Mouse (Mus musculus) ovary, adult 18-20 months (tissue): ENCODE results near the gene Tifa.
A peak's percentile ranks its signal among the peaks of the same experiment; 100 is the strongest.
"Not testable (repeated sequence)": the region's sequence is repeated elsewhere in the genome, so short reads cannot be mapped to it uniquely, and the experiment has no call there.

Source experiments
- DNase-seq: peaks from one replicate; pipeline ENCODE4 v3.0.0; 2022; ENCODE audit warnings: low spot score, mixed read lengths

The Tifa gene

DNA sequence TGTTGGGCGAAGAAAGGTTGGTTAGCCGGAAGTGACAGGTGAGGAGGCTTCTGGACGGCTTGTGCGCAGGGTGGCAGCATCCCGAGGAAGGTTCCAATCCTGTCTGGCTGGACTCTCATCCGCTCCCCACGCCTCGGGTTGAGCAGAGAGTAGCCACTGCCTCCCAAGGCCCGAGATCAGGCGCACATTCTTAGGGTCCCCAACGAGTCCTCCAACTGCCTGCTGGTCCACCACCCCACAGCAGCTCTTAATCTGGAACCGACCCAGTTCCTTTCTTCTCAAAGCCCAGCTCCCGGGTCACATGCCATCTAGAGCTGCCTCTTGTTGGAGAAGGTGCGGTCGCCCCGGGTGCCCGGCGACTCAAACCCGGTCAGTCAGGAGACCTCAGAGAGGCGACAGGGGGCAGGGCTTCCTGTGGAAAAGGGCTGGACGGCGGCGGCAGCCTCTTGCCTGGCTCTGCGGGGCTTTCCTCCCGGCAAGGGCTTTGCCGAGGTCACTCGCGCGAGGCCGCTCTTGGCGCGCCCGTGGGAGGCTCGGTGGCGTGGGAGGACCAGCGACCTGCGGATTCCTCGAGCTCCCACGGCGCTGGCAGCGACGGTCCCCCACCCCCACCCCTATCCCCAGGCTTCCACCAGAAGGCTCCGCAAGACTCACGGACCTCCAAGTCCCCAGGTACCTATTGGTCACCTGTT lies at the start of gene Tifa:
Gene Tifa (plus strand): TSS at position 306 of the 692 bp plus-strand sequence.
- DNase-seq = peak; percentile 38

DNA sequence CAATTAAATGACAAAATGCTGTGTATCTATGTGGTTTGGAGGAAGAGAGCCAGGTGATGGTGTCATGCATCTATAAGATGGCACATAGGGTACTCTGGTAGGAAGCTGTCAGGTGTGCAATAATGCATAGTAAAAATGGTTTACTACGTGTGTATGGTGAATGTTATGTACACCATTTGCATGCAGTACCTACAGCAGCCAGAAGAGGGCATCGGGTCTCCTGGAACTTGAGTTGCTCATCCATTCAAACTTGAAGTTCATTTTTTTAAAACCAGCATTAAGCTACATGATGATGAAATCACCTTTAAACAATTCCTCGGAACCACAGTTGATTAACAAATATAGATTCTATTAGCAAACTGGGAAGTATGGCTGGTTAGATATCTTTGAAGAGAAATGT lies 48.1 kb upstream of the Tifa start:
- no peak for DNase-seq

DNA sequence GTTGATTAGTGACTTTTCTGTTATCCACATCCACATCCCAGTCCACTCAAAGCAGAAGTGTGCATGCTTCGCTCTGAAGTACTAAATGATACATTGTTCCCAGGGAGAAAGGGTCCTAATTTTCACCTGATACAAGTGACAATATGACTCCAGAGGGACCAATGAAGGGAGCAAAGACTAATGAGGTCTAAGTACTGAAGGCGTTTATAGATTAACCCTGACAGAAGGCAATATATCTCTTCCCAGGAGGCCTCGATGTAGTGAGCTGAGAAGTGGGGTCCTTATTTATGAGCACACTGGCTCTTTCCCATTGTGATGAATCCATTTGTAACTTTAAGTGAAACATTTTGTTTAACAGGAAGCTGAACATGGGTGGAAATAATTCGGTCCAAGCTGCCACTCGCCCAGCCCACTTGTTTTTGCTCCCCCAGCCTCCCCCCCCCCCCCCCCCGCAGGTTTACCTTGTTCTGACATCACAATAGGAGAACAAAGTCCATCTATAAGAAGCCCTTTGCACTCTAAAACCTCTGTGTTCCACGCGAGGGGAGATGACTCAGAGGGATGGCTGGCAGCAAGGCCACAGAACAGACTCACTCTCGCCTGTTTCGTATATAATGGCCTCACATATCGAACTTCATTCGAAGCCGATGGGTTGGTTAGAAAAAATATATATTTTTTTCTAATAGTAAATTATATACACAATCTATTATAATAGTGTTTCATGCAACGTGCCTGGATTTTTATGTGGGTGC lies 45.8 kb upstream of the Tifa start:
- DNase-seq = no peak

DNA sequence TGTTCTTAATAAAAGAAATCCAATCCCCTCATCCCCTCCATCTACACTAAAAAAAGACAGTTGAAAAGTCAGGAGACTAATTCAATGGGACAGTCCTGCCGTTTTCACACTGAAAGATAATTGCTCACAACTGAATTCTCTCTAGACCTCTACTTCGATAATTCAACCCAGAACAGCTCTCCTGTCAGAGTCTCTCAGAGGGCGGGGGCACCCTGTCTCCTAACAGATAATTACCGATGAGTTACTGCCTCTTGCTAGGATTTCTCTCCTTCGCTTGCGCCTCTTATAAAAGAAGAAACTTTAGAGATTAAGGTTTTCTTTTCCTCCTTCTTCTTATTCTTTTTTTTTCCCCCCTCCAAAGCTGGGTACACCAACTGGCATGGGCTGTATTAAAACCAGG lies 44.1 kb upstream of the Tifa start:
- no peak for DNase-seq

DNA sequence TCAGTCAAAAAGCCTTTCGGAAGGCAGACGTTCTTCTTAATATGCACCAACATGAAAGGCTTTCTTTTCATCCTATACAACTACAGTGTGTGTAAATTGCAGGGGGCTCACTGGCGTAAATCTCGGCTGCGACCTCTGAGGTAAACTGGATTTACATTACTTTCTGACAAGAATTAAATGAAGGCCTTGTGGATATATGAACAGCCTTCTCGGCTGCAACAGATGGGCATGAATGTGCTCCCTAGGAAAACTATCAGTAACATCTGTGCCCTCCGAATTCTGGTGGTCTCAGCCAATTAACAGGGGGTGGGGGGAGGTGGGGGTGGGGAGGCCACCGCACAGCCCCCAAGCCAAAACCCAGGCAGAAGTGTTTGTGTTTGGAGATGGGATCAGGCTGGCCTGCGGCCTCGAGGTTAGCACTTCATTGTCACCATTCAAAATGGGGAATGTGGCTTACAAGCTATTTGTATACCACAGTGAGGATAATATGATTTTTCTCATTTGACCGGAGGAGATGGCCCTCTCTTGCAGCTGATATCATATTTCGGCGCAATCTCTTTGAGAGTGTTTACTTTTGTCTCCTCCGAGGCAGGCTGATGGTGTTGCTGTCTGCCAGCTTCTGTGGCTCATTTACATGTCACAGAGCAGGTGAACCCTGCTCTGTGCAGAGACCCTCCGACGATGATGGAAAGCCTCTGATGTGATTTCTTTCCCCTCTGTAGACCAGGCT lies 43.5 kb upstream of the Tifa start:
- no peak for DNase-seq

DNA sequence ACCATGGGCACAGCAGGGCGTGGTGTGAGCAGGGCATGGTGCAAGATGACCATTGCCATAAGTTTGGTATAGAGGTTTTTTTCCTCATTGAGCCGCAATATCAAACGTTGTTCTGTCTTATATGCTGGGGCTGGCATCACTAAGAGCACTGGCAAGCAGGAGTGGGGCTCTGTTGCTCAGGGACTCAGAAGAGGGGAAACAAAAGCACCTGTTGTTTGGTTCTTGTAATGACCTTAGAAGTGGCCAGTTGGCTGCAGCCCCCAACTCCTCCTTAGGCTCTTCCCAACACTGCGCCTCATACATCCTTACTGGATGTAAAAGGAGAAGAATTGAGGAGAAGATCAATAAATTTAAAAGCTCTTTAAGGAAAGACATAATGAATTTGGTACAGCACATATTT lies 41.0 kb upstream of the Tifa start:
- DNase-seq = no peak

DNA sequence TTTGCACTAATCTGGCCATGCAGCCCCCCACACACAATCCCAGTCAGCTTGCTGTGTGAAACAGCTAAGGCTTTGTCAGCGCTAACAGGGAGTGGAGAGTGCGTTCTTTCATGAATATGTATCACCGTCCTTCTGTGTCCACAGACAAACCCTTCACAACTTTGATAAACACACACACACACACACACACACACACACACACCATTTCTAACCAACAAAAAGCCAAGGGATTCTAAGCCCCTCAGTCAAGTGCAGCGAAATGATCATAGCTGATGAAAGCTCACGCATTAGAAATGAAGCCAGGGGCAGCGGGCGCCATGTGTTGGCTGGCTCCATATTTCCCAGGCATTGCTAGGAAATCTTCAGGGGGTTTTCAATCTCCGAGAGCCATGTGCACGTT lies 40.3 kb upstream of the Tifa start:
- no peak for DNase-seq

DNA sequence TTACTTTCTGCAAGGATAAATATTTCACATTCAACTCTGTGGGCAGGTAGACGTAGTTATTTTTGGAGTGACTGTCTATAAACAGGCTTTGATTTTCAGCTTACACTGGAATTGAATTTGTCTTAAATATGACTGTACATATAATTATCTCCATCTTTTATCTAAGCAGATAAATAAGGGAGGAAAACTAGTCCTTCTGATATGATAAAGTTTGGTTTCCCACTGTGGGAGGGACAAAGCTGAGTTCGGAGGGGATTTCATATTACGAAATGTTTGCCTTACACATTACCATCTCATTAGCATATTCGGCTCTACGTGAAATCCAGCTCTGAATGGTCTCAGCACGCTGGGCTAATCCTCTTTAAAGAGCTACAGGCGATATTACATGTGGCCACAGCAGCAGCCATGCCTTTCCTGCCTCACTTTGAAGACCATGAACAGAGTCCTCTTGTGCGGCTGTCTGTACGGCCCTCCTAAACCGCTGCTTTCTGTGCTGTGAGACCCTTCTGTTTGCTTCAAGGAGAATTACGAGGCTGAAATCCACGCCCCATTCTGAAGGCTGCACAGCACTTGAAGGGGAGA lies 39.5 kb upstream of the Tifa start:
- DNase-seq = no peak

DNA sequence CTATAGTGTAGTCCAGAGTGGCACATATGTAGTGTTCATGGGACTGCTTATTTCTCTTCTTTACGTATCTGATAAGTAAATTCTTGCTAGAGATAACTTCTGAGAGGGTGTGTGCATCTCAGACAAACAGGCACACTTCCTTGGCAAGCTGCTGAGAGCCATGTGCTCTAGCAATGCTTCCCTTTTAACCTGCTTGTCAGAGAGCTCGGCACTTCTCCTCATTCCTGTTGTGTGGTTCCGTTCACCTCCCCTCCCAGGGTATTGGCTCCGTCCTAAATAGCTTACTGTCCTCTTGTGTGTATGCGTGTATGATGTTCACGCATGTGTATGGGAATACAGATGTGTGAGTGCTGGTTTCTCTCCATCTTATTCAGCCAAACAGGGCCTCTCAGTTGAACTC lies 33.1 kb upstream of the Tifa start:
- no peak for DNase-seq

DNA sequence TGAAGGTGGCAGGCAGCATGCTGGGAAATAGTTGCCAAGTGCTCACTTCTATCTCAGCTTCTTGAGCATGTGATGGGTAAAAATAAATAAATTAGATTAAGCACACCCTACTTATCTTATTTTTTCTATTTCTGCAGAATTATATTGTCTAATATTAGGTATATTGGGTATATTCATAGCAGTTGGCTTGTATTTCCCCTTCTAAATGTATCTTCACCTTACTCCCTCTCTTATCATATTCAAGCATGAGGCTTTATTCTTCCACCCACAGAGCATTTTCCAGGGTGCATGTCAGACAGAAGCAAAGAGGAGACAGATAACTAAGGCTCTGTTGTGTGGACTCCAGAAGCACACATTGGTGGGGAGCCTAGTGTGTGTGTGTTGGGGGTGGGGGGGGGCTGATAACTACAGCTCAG lies 31.7 kb upstream of the Tifa start:
- no peak for DNase-seq

DNA sequence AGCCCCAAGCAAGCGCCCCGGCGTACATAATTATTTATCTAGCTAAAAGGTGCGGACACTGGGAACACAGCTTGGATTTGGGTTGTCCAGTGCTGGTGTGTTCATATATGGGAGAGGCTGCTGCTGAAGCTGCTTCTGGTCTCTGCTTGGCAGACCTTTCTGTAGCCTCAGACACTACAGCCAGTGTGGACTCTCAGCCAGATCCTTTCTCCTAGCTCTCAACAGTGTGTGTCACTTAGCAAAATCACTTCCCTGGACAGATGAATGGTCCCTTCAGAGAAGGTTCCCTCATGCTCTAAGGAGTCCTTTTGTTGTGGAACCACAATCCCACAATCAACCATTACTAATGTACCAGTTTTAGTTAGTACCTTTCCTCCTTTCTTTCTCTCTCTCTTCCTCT lies 30.8 kb upstream of the Tifa start:
- DNase-seq = no peak

DNA sequence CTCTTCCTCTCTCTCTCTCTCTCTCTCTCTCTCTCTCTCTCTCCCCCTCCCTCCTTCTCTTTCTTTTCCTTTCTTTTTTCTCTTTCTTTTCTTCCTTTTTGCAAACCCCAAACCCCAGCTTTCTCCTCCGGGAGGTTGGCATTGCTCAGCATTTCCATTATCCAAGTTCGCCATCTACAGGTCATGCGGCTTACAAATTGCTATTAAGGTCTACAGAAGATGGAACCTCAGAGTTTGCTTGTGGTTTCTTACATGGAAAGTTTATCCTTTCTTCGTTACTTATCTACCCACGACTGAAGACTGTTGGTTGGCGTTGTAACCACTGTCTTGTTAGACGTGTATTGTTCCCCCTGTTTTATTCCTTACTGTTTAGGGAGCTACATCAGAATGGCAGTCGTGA lies 30.4 kb upstream of the Tifa start:
- no peak for DNase-seq

DNA sequence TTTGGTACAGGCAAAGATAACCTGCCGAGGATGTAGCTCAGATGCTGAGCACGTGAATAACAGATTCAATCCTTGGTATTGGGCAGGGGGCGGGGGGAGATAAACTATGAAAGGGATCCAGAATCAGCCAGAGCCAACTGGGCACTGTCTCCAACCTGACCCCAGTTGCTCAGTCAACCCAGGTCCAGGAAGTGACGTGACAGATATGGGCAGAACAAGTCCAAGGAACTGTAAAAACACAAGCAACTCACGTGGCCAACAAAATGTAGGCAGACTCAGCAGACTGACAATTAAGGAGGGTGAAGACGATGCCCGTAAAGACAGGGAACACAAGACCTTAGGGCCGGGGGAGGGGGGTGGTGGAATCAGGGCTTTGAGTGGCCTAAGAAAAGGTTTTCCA lies 27.2 kb upstream of the Tifa start:
- no peak for DNase-seq

DNA sequence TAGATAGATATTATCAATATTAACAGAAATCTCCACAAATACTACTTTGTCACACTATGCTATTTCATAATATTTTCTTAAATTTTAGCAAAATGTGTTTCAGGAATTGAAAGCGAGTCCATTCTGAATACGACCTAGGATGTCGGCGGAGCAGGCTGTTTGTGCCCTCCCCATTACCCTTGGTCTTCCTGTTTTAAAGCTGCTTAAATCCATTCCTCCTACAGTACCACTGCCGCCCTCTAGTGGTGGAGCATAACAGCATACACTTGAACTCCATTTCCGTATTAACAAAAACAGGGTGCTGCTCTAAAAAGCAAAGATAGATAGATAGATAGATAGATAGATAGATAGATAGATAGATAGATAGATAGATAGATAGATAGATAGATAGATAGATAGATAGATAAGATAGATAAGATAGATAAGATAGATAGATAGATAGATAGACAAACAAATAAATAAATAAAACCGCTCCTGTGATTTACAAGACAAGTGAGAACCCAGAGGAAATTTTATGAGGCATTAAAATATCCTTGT lies 26.5 kb upstream of the Tifa start:
- DNase-seq = peak; percentile 41

DNA sequence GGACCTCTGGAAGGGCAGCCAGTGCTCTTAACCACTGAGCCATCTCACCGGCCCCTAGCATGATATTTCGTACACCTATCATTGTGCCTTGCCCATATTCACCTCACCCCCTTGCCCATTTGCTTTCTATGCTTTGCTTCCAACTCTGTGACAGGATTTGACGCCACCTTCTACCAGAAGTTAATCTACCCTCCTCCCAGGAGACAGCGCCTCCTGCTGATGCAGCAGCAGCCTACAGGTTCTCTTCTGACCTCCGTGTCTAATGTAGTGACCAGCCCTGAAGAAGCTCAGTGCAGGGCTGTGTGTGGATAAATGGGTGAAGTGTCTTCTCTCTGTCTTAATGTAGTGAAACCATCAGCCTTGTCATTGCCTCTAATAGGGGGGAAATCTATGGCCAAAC lies 25.1 kb upstream of the Tifa start:
- no peak for DNase-seq

DNA sequence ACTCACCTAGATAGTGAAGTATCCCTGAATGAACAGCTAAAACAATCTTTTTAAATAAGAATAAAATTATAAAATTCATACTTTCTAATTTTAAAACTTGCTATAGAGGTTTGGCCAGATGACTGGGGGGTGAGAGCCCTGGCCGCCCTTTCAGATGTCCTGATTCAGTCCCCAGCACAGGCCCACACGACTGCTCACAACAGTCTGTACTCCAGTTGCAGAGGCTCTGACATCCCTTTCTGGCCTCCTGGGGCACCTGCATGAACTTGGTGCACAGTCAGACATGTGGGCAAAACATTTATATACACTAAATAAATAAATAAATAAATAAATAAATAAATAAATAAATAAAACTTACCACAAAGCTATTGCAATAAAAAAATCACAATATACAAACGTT lies 23.6 kb upstream of the Tifa start:
- DNase-seq = no peak

DNA sequence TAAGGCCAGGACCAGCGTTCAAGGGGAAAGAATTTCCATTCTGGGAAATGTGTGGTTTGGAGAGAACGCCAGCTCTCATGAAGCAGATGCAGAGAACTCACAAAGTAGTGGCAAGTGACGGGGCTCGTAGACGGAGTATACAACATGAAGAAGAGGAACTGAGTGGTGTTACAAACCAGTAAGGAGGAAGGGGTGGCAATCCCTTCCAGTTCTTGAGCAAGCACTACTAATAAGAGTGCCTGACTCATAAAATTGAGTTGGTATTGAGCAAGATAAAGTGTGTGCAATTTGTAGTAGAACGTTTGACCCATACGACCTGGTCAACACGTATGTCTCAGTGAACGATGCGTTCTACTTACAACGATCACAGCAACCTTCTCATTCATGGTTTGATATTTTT lies 20.5 kb upstream of the Tifa start:
- DNase-seq = no peak

DNA sequence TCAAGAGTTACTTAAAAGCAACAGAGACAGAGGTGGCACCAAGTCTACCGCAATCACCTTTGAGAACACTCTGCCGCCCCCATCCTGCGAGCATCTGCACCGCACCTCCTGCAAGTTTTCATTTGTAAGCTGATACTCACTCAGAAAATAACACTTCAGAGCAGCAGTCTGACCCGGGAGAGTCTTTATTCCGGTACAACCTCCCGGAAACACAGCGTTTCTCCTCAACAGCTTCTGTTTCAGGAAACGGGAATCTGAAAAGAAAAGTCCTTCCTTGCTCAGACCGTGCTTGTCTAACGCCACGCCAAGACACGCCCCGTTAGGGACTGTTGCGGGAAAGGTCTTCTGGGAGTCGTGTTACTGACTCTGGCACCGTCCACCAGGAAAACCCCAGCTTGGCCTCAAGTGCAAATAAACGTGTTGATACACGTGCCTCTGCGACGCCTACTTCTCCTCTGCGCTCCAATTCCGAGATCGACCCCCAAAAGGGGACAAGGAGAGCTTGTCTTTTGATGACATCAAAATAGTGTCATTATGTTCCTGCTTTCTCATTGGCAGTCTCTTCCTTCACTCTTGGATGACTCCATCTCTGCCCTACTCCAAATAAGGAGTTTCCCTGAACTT lies 9.5 kb upstream of the Tifa start, which contains the start of gene Alpk1:
Gene Alpk1 (minus strand): TSS at position 507 of the 624 bp plus-strand sequence.
- peak; percentile 46 for DNase-seq

DNA sequence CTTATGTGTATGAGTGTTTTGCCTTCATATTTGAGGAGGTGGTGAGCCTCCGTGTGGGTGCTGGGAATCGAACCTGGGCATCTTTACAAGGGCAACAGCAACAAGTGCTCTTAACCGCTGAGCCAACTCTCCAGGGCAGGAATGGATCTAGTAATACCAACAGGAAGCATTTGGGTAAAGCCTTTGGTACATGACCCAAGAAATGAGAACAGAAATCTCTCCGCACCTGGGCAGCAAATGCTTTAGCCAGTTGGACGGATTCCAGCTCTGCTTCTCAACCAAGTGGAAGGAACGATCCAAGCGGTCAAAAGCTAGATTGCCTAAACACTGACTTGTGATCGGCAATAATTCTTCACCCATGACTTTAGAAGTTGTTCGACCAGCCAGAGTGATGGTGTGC lies 8.7 kb upstream of the Tifa start:
- DNase-seq = no peak

DNA sequence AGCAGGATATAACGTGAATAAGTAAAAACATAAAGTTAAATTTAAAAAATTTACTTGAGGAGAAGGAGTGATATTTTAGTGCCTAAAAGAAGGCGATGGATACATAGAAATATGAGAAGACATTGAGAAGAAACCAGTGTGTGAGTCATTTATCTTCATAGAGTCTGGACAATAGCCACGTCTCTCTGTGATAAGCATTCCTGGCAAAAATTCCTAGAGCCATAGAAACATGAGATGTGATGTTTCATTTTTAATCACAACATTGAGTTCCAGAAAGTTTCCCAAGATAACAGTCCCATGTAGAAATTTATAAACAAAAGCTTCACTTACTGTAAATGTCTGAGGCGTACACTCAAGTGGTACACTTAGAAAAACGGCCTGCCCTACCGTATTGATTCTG lies 6.7 kb upstream of the Tifa start:
- DNase-seq = no peak

DNA sequence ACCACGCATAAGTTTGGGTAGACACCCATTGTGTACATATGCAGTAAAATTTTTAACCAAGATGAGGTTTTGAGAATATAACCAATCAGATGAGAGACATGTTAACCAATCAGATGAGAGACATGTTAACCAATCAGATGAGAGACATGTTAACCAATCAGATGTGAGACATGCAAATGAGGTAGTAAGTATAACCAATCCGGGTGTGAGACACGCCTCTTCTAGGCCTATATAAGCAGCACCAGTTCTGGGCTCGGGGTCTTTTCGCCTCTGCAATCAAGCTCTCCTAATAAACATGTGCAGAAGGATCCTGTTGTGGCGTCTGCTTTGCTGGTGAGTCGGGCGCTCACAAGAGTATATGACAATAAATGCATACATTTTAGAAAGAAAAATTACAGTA lies 5.9 kb upstream of the Tifa start:
- not testable (repeated sequence) for DNase-seq

DNA sequence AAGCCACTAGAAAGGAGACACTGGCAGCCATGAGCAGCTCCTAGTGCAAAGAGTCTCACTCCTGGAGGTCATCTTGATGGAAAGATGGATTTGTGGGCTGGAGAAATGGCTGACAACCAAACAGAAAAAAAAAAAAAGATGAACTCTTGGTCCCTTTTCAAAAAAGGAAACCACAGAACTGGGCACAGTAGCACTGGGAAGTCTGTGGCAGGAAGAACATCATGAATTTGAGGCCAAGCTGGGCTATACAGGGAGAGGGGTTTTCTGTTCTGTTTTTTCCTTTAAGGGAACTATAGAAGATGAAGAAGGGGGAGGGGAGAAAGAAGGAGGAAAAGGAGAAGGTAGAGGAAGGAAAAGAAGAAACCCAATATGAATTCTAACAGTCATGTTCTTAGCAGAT lies 2.6 kb upstream of the Tifa start:
- DNase-seq = no peak
